Mouse (Mus musculus): ENCODE data around the gene Prkcz. TPM values are rescaled to one million over a fixed set of nuclear protein-coding genes. Genes with fewer than 3 reads are reported as not detected.

Gene Prkcz
- polyA plus RNA-seq, 1 experiment from 2014 or later, result 3.0 TPM

- DNase-seq (no peak), ATAC-seq (no peak)
- Histone ChIP-seq H3K9ac (replicated peaks) (no peak overlapping the region), H3K27me3 (ENCODE audit: insufficient read depth, low read length) (peaks cover 25% of the 10 kb centered on the region), H3K27ac (ENCODE audit: low read depth) (no peak overlapping the region), H3K36me3 (replicated peaks; ENCODE audit: insufficient read depth, low read length) (no peaks in the 10 kb centered on the region), H3K9me3 (ENCODE audit: low read length) (no peaks in the 10 kb centered on the region), H3K4me1 (ENCODE audit: insufficient read depth) (no peaks in the 10 kb centered on the region), H3K4me3 (ENCODE audit: low read depth, low read length) (no peak overlapping the region), H3K4me2 (ENCODE audit: low read depth, low read length) (no peak overlapping the region)
- TF ChIP-seq CTCF (IDR thresholded peaks at IDR 0.05; ENCODE audit: low read depth), result no peak
- TF ChIP-seq EP300 (IDR thresholded peaks at IDR 0.05; ENCODE audit: low read depth), result no peak
- 37% methylated on average over 5 of the region's 5 CpGs for WGBS (ENCODE audit: insufficient replicate concordance)
These were observed 1.3 kb upstream of the Prkcz start for GRCm38 (mm10) chr4:155362443-155362842.

- Histone ChIP-seq H3K36me3 (replicated peaks; ENCODE audit: insufficient read depth, low read length) (no peaks in the 10 kb centered on the region), H3K4me1 (ENCODE audit: insufficient read depth) (no peaks in the 10 kb centered on the region), H3K9me3 (ENCODE audit: low read length) (no peaks in the 10 kb centered on the region), H3K9ac (replicated peaks) (no peak overlapping the region), H3K27me3 (ENCODE audit: insufficient read depth, low read length) (peaks cover 25% of the 10 kb centered on the region), H3K27ac (ENCODE audit: low read depth) (0 out of 2 replicates have a peak overlapping the region, but pooled peaks have one; percentile 51), H3K4me2 (ENCODE audit: low read depth, low read length) (peak overlapping the region; percentile 65), H3K4me3 (ENCODE audit: low read depth, low read length) (peak overlapping the region; percentile 47)
- TF ChIP-seq EP300 (IDR thresholded peaks at IDR 0.05; ENCODE audit: low read depth) (no peak), CTCF (IDR thresholded peaks at IDR 0.05; ENCODE audit: low read depth) (no peak)
- DNase-seq (peak; percentile 20), ATAC-seq (peak; percentile 24)
- WGBS (ENCODE audit: insufficient replicate concordance), result 1% methylated on average over 39 of the region's 42 CpGs
These were observed 305 bp downstream of the Prkcz start for GRCm38 (mm10) chr4:155360856-155361255.

GRCm38 (mm10) chr4:155359560-155360464, 1.3 kb downstream of the Prkcz start:
- ATAC-seq (no peak), DNase-seq (no peak)
- H3K4me1 ChIP-seq (ENCODE audit: insufficient read depth), result no peaks in the 10 kb centered on the region
- no peaks in the 10 kb centered on the region for H3K36me3 ChIP-seq (replicated peaks; ENCODE audit: insufficient read depth, low read length)
- H3K27ac ChIP-seq (ENCODE audit: low read depth), result no peak overlapping the region
- no peak overlapping the region for H3K4me3 ChIP-seq (ENCODE audit: low read depth, low read length)
- H3K9ac ChIP-seq (replicated peaks), result no peak overlapping the region
- no peak overlapping the region for H3K4me2 ChIP-seq (ENCODE audit: low read depth, low read length)
- WGBS (ENCODE audit: insufficient replicate concordance), result 37% methylated on average over 12 of the region's 12 CpGs
- H3K9me3 ChIP-seq (ENCODE audit: low read length), result no peaks in the 10 kb centered on the region
- H3K27me3 ChIP-seq (ENCODE audit: insufficient read depth, low read length), result peaks cover 25% of the 10 kb centered on the region
- TF ChIP-seq EP300 (IDR thresholded peaks at IDR 0.05; ENCODE audit: low read depth) (no peak), CTCF (IDR thresholded peaks at IDR 0.05; ENCODE audit: low read depth) (no peak)

- no peak overlapping the region for H3K27ac ChIP-seq (ENCODE audit: low read depth)
- H3K27me3 ChIP-seq (ENCODE audit: insufficient read depth, low read length), result peaks cover 24% of the 10 kb centered on the region
- no peak overlapping the region for H3K9ac ChIP-seq (replicated peaks)
- no peak for DNase-seq
- no peak overlapping the region for H3K4me3 ChIP-seq (ENCODE audit: low read depth, low read length)
- no peak for ATAC-seq
- H3K9me3 ChIP-seq (ENCODE audit: low read length), result no peaks in the 10 kb centered on the region
- no peak for TF ChIP-seq EP300 (IDR thresholded peaks at IDR 0.05; ENCODE audit: low read depth)
- TF ChIP-seq CTCF (IDR thresholded peaks at IDR 0.05; ENCODE audit: low read depth), result peak; percentile 60
- no peaks in the 10 kb centered on the region for H3K4me1 ChIP-seq (ENCODE audit: insufficient read depth)
- no peak overlapping the region for H3K4me2 ChIP-seq (ENCODE audit: low read depth, low read length)
- WGBS (ENCODE audit: insufficient replicate concordance), result 44% methylated on average over 2 of the region's 2 CpGs
- no peaks in the 10 kb centered on the region for H3K36me3 ChIP-seq (replicated peaks; ENCODE audit: insufficient read depth, low read length)
These were observed 3.6 kb downstream of the Prkcz start for GRCm38 (mm10) chr4:155357601-155358000.

- no peak for DNase-seq
- no peaks in the 10 kb centered on the region for H3K9me3 ChIP-seq (ENCODE audit: low read length)
- WGBS (ENCODE audit: insufficient replicate concordance), result 77% methylated on average over 10 of the region's 10 CpGs
- H3K27ac ChIP-seq (ENCODE audit: low read depth), result no peak overlapping the region
- no peak overlapping the region for H3K9ac ChIP-seq (replicated peaks)
- no peaks in the 10 kb centered on the region for H3K4me1 ChIP-seq (ENCODE audit: insufficient read depth)
- no peak for ATAC-seq
- H3K4me3 ChIP-seq (ENCODE audit: low read depth, low read length), result no peak overlapping the region
- peaks cover 14% of the 10 kb centered on the region for H3K27me3 ChIP-seq (ENCODE audit: insufficient read depth, low read length)
- no peak overlapping the region for H3K4me2 ChIP-seq (ENCODE audit: low read depth, low read length)
- TF ChIP-seq EP300 (IDR thresholded peaks at IDR 0.05; ENCODE audit: low read depth) (no peak), CTCF (IDR thresholded peaks at IDR 0.05; ENCODE audit: low read depth) (no peak)
- H3K36me3 ChIP-seq (replicated peaks; ENCODE audit: insufficient read depth, low read length), result no peaks in the 10 kb centered on the region
These were observed 4.8 kb downstream of the Prkcz start for GRCm38 (mm10) chr4:155356354-155356753.

GRCm38 (mm10) chr4:155354546-155354945, 6.6 kb downstream of the Prkcz start:
- 66% methylated on average over 7 of the region's 7 CpGs for WGBS (ENCODE audit: insufficient replicate concordance)
- ATAC-seq, result no peak

More at GRCm38 (mm10) chr4:155354546-155354945, 6.6 kb downstream of the Prkcz start:
- Histone ChIP-seq H3K36me3 (replicated peaks; ENCODE audit: insufficient read depth, low read length) (no peaks in the 10 kb centered on the region), H3K27me3 (ENCODE audit: insufficient read depth, low read length) (no peaks in the 10 kb centered on the region), H3K4me2 (ENCODE audit: low read depth, low read length) (no peak overlapping the region), H3K4me3 (ENCODE audit: low read depth, low read length) (no peak overlapping the region), H3K9ac (replicated peaks) (no peak overlapping the region), H3K27ac (ENCODE audit: low read depth) (no peak overlapping the region), H3K9me3 (ENCODE audit: low read length) (no peaks in the 10 kb centered on the region), H3K4me1 (ENCODE audit: insufficient read depth) (no peaks in the 10 kb centered on the region)
- TF ChIP-seq CTCF (IDR thresholded peaks at IDR 0.05; ENCODE audit: low read depth) (no peak), EP300 (IDR thresholded peaks at IDR 0.05; ENCODE audit: low read depth) (no peak)
- no peak for DNase-seq
